Mouse (Mus musculus) ES-Bruce4 (cell line): ENCODE results near the gene Clybl. TPM values are rescaled to one million over a fixed set of nuclear protein-coding genes. Genes with fewer than 3 reads are reported as not detected.
A peak's percentile ranks its signal among the peaks of the same experiment; 100 is the strongest.

Experiments
- H3K27ac ChIP-seq: 2 replicates; pipeline ENCODE4 v1.5.1; 2012; ENCODE audit warnings: low read length, inconsistent platforms; ENCODE audit not compliant: insufficient read depth
- H3K27me3 ChIP-seq: 2 replicates; pipeline ENCODE4 v1.6.1; 2012; ENCODE audit warnings: mild to moderate bottlenecking, low read length, inconsistent platforms; ENCODE audit not compliant: control insufficient read depth, poor library complexity, insufficient read depth, severe bottlenecking
- H3K36me3 ChIP-seq: 2 replicates; pipeline ENCODE4 v1.6.1; 2012; ENCODE audit warnings: inconsistent platforms, mild to moderate bottlenecking, low read length, moderate library complexity; ENCODE audit not compliant: control insufficient read depth, poor library complexity, insufficient read depth, severe bottlenecking
- H3K4me1 ChIP-seq: one replicate; pipeline ENCODE4 v1.8.1; 2011; ENCODE audit warnings: low read length; ENCODE audit not compliant: control insufficient read depth, insufficient read depth
- H3K4me3 ChIP-seq: 2 replicates; pipeline ENCODE4 v1.5.1; 2011; ENCODE audit warnings: low read depth, mild to moderate bottlenecking, low read length
- H3K9ac ChIP-seq: 2 replicates; pipeline ENCODE4 v1.6.1; 2012; ENCODE audit warnings: low read depth, mild to moderate bottlenecking, inconsistent platforms; ENCODE audit not compliant: poor library complexity, severe bottlenecking
- H3K9me3 ChIP-seq: replicated peaks from 2 replicates; pipeline ENCODE4 v1.6.1; 2012; ENCODE audit warnings: mild to moderate bottlenecking, low read length, inconsistent platforms; ENCODE audit not compliant: control insufficient read depth, poor library complexity, insufficient read depth, severe bottlenecking
- CTCF ChIP-seq: IDR thresholded peaks from one replicate; pipeline ENCODE4 v1.8.1; 2011; ENCODE audit warnings: low read depth, low read length
- EP300 ChIP-seq: IDR thresholded peaks from 2 replicates; pipeline ENCODE4 v1.6.1; 2011; ENCODE audit warnings: low read depth, low read length; ENCODE audit not compliant: insufficient read depth
- POLR2A ChIP-seq: IDR thresholded peaks from one replicate; pipeline ENCODE4 v1.8.1; 2011; ENCODE audit warnings: low read length; ENCODE audit not compliant: insufficient read depth
- polyA plus RNA-seq: library from polyadenylated mRNA; stranded (reverse); fragments of >200 nt; gene quantifications from 2 replicates; pipeline ENCODE4 v1.2.4, GENCODE M21; 2011; ENCODE audit warnings: low read depth; ENCODE audit not compliant: missing spikeins, insufficient read depth, insufficient read length

Gene Clybl
- polyA plus RNA-seq, 1 experiment = 36.7 TPM

- H3K4me1 ChIP-seq = peaks cover 8% of the 10 kb centered on the region
- H3K36me3 ChIP-seq = no peaks in the 10 kb centered on the region
- no peaks in the 10 kb centered on the region for H3K9me3 ChIP-seq
- H3K4me3 ChIP-seq = no peak overlapping the region
- H3K27ac ChIP-seq = no peak overlapping the region
- no peak for TF ChIP-seq POLR2A
- no peak for TF ChIP-seq CTCF
- TF ChIP-seq EP300 = no peak
- H3K27me3 ChIP-seq = no peaks in the 10 kb centered on the region
- no peak overlapping the region for H3K9ac ChIP-seq
Observed at GRCm38 (mm10) chr14:122279462-122280308, 98.2 kb downstream of the Clybl start.

- Histone ChIP-seq H3K4me3 (0 out of 2 replicates have a peak overlapping the region, but pooled peaks have one; percentile 13), H3K9me3 (no peaks in the 10 kb centered on the region), H3K36me3 (no peaks in the 10 kb centered on the region), H3K9ac (no peak overlapping the region; the same call in 1 of the 2 replicates), H3K27ac (no peak overlapping the region), H3K4me1 (peaks cover 8% of the 10 kb centered on the region), H3K27me3 (no peaks in the 10 kb centered on the region)
- TF ChIP-seq EP300 (peak; percentile 77; the same call in 1 of the 2 replicates), CTCF (no peak), POLR2A (no peak)
Observed at GRCm38 (mm10) chr14:122280309-122281071, 99.0 kb downstream of the Clybl start.

- Histone ChIP-seq H3K27me3 (no peaks in the 10 kb centered on the region), H3K27ac (no peak overlapping the region), H3K4me1 (peaks cover 8% of the 10 kb centered on the region), H3K9ac (no peak overlapping the region), H3K4me3 (no peak overlapping the region), H3K9me3 (no peaks in the 10 kb centered on the region), H3K36me3 (no peaks in the 10 kb centered on the region)
- TF ChIP-seq CTCF = no peak
- no peak for TF ChIP-seq POLR2A
- no peak for TF ChIP-seq EP300
Observed at GRCm38 (mm10) chr14:122281072-122281634, 99.6 kb downstream of the Clybl start.

GRCm38 (mm10) chr14:122283959-122284358 lies 102.5 kb downstream of the Clybl start:
- no peaks in the 10 kb centered on the region for H3K27me3 ChIP-seq
- peaks cover 4% of the 10 kb centered on the region for H3K4me1 ChIP-seq
- no peak for TF ChIP-seq POLR2A
- no peak for TF ChIP-seq EP300
- TF ChIP-seq CTCF = no peak

GRCm38 (mm10) chr14:122296399-122296798 lies 114.9 kb downstream of the Clybl start:
- no peaks in the 10 kb centered on the region for H3K4me1 ChIP-seq
- no peak overlapping the region for H3K4me3 ChIP-seq
- H3K27me3 ChIP-seq = no peaks in the 10 kb centered on the region
- H3K27ac ChIP-seq = no peak overlapping the region
- no peak for TF ChIP-seq CTCF
- TF ChIP-seq EP300 = no peak
- TF ChIP-seq POLR2A = no peak
- no peaks in the 10 kb centered on the region for H3K9me3 ChIP-seq
- no peak overlapping the region for H3K9ac ChIP-seq
- no peaks in the 10 kb centered on the region for H3K36me3 ChIP-seq

More at GRCm38 (mm10) chr14:122283959-122284358, 102.5 kb downstream of the Clybl start:
- no peaks in the 10 kb centered on the region for H3K36me3 ChIP-seq
- no peak overlapping the region for H3K27ac ChIP-seq
- no peak overlapping the region for H3K4me3 ChIP-seq
- H3K9me3 ChIP-seq = no peaks in the 10 kb centered on the region
- no peak overlapping the region for H3K9ac ChIP-seq
